Mouse (Mus musculus) urinary bladder, adult 2 months (tissue): ENCODE data around the gene CN725425. TPM values are rescaled to one million over a fixed set of nuclear protein-coding genes. Genes with fewer than 3 reads are reported as not detected.

Experiments used
- polyA plus RNA-seq: library from polyadenylated mRNA; depleted of rRNA; stranded (reverse); fragments of >200 nt; gene quantifications from 2 replicates; pipeline ENCODE4 v1.2.3, GENCODE M21; 2012; rRNA removed

Gene CN725425
- polyA plus RNA-seq, 1 experiment = not detected

Other genes starting within 250 kb of the CN725425 start
- gene Kif21a, start 149.5 kb upstream of the CN725425 start, polyA plus RNA-seq = 7.5 and 8.7 TPM in 2 replicates
- gene Abcd2, start 7.7 kb upstream of the CN725425 start, polyA plus RNA-seq = 5.6 and 7.4 TPM in 2 replicates